Mouse (Mus musculus) megakaryocyte, embryonic 14.5 days (primary cell): ENCODE measurements around the gene Npcd. TPM values are rescaled to one million over a fixed set of nuclear protein-coding genes. Genes with fewer than 3 reads are reported as not detected.

Source experiments
- H3K27me3 ChIP-seq: replicated peaks from 2 replicates; pipeline ENCODE3; 2012; ENCODE audit warnings: inconsistent platforms
- H3K36me3 ChIP-seq: replicated peaks from 2 replicates; pipeline ENCODE3; 2012; ENCODE audit warnings: low read length, inconsistent platforms, mixed read lengths
- H3K4me1 ChIP-seq: 2 replicates; pipeline ENCODE4 v1.6.1; 2012; ENCODE audit warnings: inconsistent platforms
- H3K4me3 ChIP-seq: replicated peaks from 2 replicates; pipeline ENCODE3; 2012; ENCODE audit warnings: moderate library complexity, mild to moderate bottlenecking, inconsistent platforms
- H3K9me3 ChIP-seq: 2 replicates; pipeline ENCODE4 v1.6.1; 2012; ENCODE audit warnings: inconsistent platforms
- FLI1 ChIP-seq: IDR thresholded peaks from 2 replicates; pipeline ENCODE4 v1.6.1; 2012; ENCODE audit warnings: low read length, inconsistent platforms, mixed read lengths
- GATA1 ChIP-seq: IDR thresholded peaks from 3 replicates; pipeline ENCODE4 v1.6.1; 2012; ENCODE audit warnings: mixed read lengths, low read length, inconsistent platforms, borderline replicate concordance
- polyA plus RNA-seq: library from polyadenylated mRNA; stranded (reverse); fragments of >175 nt; gene quantifications from 2 replicates; pipeline ENCODE4 v1.2.3, GENCODE M21; 2012; ENCODE audit warnings: low replicate concordance; ENCODE audit not compliant: insufficient read depth

The Npcd gene
- polyA plus RNA-seq, 1 experiment: 0.09 TPM

GRCm38 (mm10) chr15:79775662-79776061 is 58.4 kb downstream of the Npcd start:
- H3K4me3 ChIP-seq: no peak overlapping the region
- peaks cover 8% of the 10 kb centered on the region for H3K27me3 ChIP-seq
- H3K36me3 ChIP-seq: peaks cover 8% of the 10 kb centered on the region
- peaks cover 7% of the 10 kb centered on the region for H3K9me3 ChIP-seq
- peaks cover 60% of the 10 kb centered on the region for H3K4me1 ChIP-seq
- TF ChIP-seq GATA1 (no peak), FLI1 (no peak)

- Histone ChIP-seq H3K36me3 (peaks cover 9% of the 10 kb centered on the region), H3K9me3 (peaks cover 7% of the 10 kb centered on the region), H3K4me1 (peaks cover 73% of the 10 kb centered on the region), H3K4me3 (peak overlapping the region; percentile 100), H3K27me3 (peaks cover 8% of the 10 kb centered on the region)
- TF ChIP-seq FLI1: no peak
- TF ChIP-seq GATA1: no peak
These were observed 59.7 kb downstream of the Npcd start for GRCm38 (mm10) chr15:79774117-79775027.

- Histone ChIP-seq H3K27me3 (peaks cover 2% of the 10 kb centered on the region), H3K4me3 (no peak overlapping the region), H3K4me1 (peaks cover 85% of the 10 kb centered on the region), H3K9me3 (no peaks in the 10 kb centered on the region), H3K36me3 (peaks cover 13% of the 10 kb centered on the region)
- TF ChIP-seq GATA1: no peak
These were observed 63.3 kb downstream of the Npcd start for GRCm38 (mm10) chr15:79770629-79771240.

- Histone ChIP-seq H3K4me1 (peaks cover 89% of the 10 kb centered on the region), H3K36me3 (peaks cover 37% of the 10 kb centered on the region), H3K9me3 (no peaks in the 10 kb centered on the region), H3K4me3 (peak overlapping the region; percentile 44), H3K27me3 (peaks cover 2% of the 10 kb centered on the region)
- TF ChIP-seq GATA1: no peak
- no peak for TF ChIP-seq FLI1
These were observed 65.7 kb downstream of the Npcd start for GRCm38 (mm10) chr15:79768302-79768701.

- H3K4me1 ChIP-seq: peaks cover 87% of the 10 kb centered on the region
- H3K36me3 ChIP-seq: peaks cover 46% of the 10 kb centered on the region
- TF ChIP-seq GATA1 (no peak), FLI1 (no peak)
- H3K9me3 ChIP-seq: no peaks in the 10 kb centered on the region
- H3K4me3 ChIP-seq: no peak overlapping the region
- peaks cover 2% of the 10 kb centered on the region for H3K27me3 ChIP-seq
These were observed 66.6 kb downstream of the Npcd start for GRCm38 (mm10) chr15:79767327-79767961.

- H3K4me3 ChIP-seq: no peak overlapping the region
- H3K27me3 ChIP-seq: peaks cover 2% of the 10 kb centered on the region
- TF ChIP-seq FLI1 (no peak), GATA1 (no peak)
- H3K4me1 ChIP-seq: peaks cover 91% of the 10 kb centered on the region
- H3K36me3 ChIP-seq: peaks cover 54% of the 10 kb centered on the region
- H3K9me3 ChIP-seq: no peaks in the 10 kb centered on the region
These were observed 67.4 kb downstream of the Npcd start for GRCm38 (mm10) chr15:79766586-79767071.

- no peaks in the 10 kb centered on the region for H3K9me3 ChIP-seq
- peaks cover 91% of the 10 kb centered on the region for H3K4me1 ChIP-seq
- TF ChIP-seq FLI1 (no peak), GATA1 (no peak)
- peaks cover 55% of the 10 kb centered on the region for H3K36me3 ChIP-seq
- peak overlapping the region; percentile 34 for H3K4me3 ChIP-seq
- H3K27me3 ChIP-seq: peaks cover 2% of the 10 kb centered on the region
These were observed 67.9 kb downstream of the Npcd start for GRCm38 (mm10) chr15:79766168-79766567.

GRCm38 (mm10) chr15:79765361-79765760 is 68.7 kb downstream of the Npcd start:
- Histone ChIP-seq H3K27me3 (peaks cover 2% of the 10 kb centered on the region), H3K4me1 (peaks cover 91% of the 10 kb centered on the region), H3K36me3 (peaks cover 51% of the 10 kb centered on the region), H3K4me3 (no peak overlapping the region), H3K9me3 (no peaks in the 10 kb centered on the region)
- TF ChIP-seq FLI1: no peak
- no peak for TF ChIP-seq GATA1

GRCm38 (mm10) chr15:79764539-79765267 is 69.3 kb downstream of the Npcd start:
- Histone ChIP-seq H3K4me1 (peaks cover 91% of the 10 kb centered on the region), H3K36me3 (peaks cover 51% of the 10 kb centered on the region)
- TF ChIP-seq GATA1: no peak
- no peak for TF ChIP-seq FLI1

More at GRCm38 (mm10) chr15:79764539-79765267, 69.3 kb downstream of the Npcd start:
- Histone ChIP-seq H3K27me3 (peaks cover 2% of the 10 kb centered on the region), H3K4me3 (no peak overlapping the region), H3K9me3 (no peaks in the 10 kb centered on the region)
